Mouse (Mus musculus): ENCODE results near the gene Leprot. TPM values are rescaled to one million over a fixed set of nuclear protein-coding genes. Genes with fewer than 3 reads are reported as not detected.

Leprot gene
- polyA plus RNA-seq, 1 experiment from 2014 or later = 84.7 TPM

DNA sequence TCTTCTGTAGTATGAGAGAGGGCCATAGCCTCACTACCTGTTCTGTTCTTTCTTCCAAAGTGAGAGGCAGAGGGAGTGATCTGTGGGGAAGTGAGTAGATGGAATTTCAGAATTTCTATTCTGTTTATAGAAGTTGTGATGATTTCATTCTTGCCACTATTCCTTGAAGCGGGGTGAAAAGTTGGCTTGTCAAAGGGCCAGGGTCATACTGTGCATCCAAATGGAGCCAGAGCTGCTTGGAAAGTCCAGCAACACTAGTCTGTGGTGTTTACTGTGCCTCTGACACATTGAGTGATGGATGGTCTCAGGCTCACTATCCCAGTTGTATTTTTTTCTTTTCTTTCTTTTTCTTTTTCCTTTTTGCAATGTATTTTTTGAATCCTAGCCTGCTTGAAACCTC lies 51.9 kb downstream of the Leprot start:
- Histone ChIP-seq H3K4me3 (replicated peaks; ENCODE audit: low read length) (no peak overlapping the region), H3K36me3 (replicated peaks; ENCODE audit: control insufficient read depth, insufficient read depth) (no peaks in the 10 kb centered on the region), H3K9me3 (ENCODE audit: control insufficient read depth, low read length) (no peaks in the 10 kb centered on the region), H3K4me1 (replicated peaks; ENCODE audit: control insufficient read depth, insufficient read depth, low read length) (no peaks in the 10 kb centered on the region), H3K27ac (no peak overlapping the region), H3K4me2 (replicated peaks) (no peak overlapping the region), H3K27me3 (ENCODE audit: control insufficient read depth, insufficient read depth, low read length) (no peaks in the 10 kb centered on the region), H3K9ac (no peak overlapping the region)
- ATAC-seq (ENCODE audit: low FRiP score) = no peak
- 58% methylated on average over 1 of the region's 1 CpGs for WGBS
- no peak for DNase-seq (ENCODE audit: low spot score)

DNA sequence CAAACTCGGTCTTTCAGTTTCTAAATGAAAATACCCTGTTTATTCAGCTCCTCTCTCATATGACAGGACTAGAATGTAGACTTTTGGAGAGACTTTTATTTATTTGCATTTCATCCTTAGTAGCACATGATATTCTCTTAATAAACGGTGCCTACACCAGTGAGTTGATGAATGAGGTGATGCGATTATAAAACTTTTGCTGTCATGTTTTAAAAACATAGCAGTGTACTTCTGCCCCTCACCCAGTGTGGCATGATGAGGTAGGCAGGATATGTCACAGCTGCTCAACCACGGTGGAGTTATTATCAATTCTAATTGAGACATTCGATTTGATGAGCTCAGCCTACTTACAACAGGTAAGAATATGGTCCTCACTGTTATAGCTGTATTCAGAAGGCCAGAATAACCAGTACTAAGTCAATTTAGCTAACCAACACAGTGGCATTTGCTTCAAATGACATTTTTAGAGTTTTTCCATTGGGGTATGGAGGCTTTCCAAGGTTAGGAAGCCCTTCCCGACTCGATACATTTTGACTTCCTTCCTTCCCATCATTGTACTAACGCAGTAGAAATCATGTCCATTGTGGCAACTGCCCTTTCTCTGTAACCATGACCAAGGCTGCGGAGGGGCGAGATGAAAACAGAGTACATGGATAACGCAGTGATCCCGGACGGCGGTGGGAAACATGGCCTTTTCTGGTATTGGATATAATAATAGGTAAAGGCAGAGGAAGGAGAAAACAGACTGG lies 53.5 kb downstream of the Leprot start:
- H3K4me3 ChIP-seq (replicated peaks; ENCODE audit: low read length) = no peak overlapping the region
- no peak for DNase-seq (ENCODE audit: low spot score)
- no peak for ATAC-seq (ENCODE audit: low FRiP score)
- no peaks in the 10 kb centered on the region for H3K36me3 ChIP-seq (replicated peaks; ENCODE audit: control insufficient read depth, insufficient read depth)
- H3K4me1 ChIP-seq (replicated peaks; ENCODE audit: control insufficient read depth, insufficient read depth, low read length) = no peaks in the 10 kb centered on the region
- no peak overlapping the region for H3K27ac ChIP-seq
- H3K9ac ChIP-seq = no peak overlapping the region
- no peaks in the 10 kb centered on the region for H3K27me3 ChIP-seq (ENCODE audit: control insufficient read depth, insufficient read depth, low read length)
- 90% methylated on average over 14 of the region's 14 CpGs for WGBS
- H3K9me3 ChIP-seq (ENCODE audit: control insufficient read depth, low read length) = no peaks in the 10 kb centered on the region
- H3K4me2 ChIP-seq (replicated peaks) = no peak overlapping the region

DNA sequence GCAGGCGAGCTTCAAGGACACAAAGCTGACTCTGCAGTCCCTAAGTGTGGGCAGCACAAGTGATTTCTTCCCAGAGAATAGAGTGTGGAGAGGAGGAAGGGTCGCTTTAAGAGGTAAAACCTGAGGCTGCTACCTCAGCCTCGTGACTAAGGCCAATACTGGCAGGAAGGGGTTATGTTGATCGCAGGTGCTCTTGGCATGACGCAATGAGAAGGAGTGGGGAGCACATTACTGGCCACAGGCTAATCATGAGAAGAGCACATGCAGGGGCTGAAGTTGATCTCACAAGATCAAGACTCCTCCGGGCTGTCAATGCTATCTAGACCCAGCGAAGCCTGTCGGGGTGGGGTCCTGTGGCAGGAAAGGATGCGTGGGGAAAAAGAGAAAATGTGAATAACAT lies 57.8 kb downstream of the Leprot start:
- ATAC-seq (ENCODE audit: low FRiP score) (no peak), DNase-seq (ENCODE audit: low spot score) (no peak)
- H3K4me3 ChIP-seq (replicated peaks; ENCODE audit: low read length) = no peak overlapping the region
- H3K4me1 ChIP-seq (replicated peaks; ENCODE audit: control insufficient read depth, insufficient read depth, low read length) = no peaks in the 10 kb centered on the region
- 84% methylated on average over 9 of the region's 9 CpGs for WGBS
- H3K4me2 ChIP-seq (replicated peaks) = no peak overlapping the region
- no peaks in the 10 kb centered on the region for H3K36me3 ChIP-seq (replicated peaks; ENCODE audit: control insufficient read depth, insufficient read depth)
- no peak overlapping the region for H3K27ac ChIP-seq
- H3K9me3 ChIP-seq (ENCODE audit: control insufficient read depth, low read length) = no peaks in the 10 kb centered on the region
- no peak overlapping the region for H3K9ac ChIP-seq
- H3K27me3 ChIP-seq (ENCODE audit: control insufficient read depth, insufficient read depth, low read length) = no peaks in the 10 kb centered on the region

GRCm38 (mm10) chr4:101707234-101707633 lies 59.7 kb downstream of the Leprot start:
- ATAC-seq (ENCODE audit: low FRiP score) = no peak
- Histone ChIP-seq H3K27me3 (ENCODE audit: control insufficient read depth, insufficient read depth, low read length) (no peaks in the 10 kb centered on the region), H3K4me2 (replicated peaks) (no peak overlapping the region), H3K9ac (no peak overlapping the region), H3K9me3 (ENCODE audit: control insufficient read depth, low read length) (no peaks in the 10 kb centered on the region), H3K36me3 (replicated peaks; ENCODE audit: control insufficient read depth, insufficient read depth) (no peaks in the 10 kb centered on the region), H3K27ac (no peak overlapping the region), H3K4me1 (replicated peaks; ENCODE audit: control insufficient read depth, insufficient read depth, low read length) (no peaks in the 10 kb centered on the region), H3K4me3 (replicated peaks; ENCODE audit: low read length) (no peak overlapping the region)
- no peak for DNase-seq (ENCODE audit: low spot score)
- WGBS = 67% methylated on average over 2 of the region's 2 CpGs

- H3K27ac ChIP-seq = no peak overlapping the region
- H3K27me3 ChIP-seq (ENCODE audit: control insufficient read depth, insufficient read depth, low read length) = no peaks in the 10 kb centered on the region
- no peak overlapping the region for H3K4me2 ChIP-seq (replicated peaks)
- no peak overlapping the region for H3K4me3 ChIP-seq (replicated peaks; ENCODE audit: low read length)
- H3K9ac ChIP-seq = no peak overlapping the region
- DNase-seq (ENCODE audit: low spot score) (no peak), ATAC-seq (ENCODE audit: low FRiP score) (no peak)
- no peaks in the 10 kb centered on the region for H3K4me1 ChIP-seq (replicated peaks; ENCODE audit: control insufficient read depth, insufficient read depth, low read length)
- no peaks in the 10 kb centered on the region for H3K9me3 ChIP-seq (ENCODE audit: control insufficient read depth, low read length)
- 78% methylated on average over 3 of the region's 3 CpGs for WGBS
- no peaks in the 10 kb centered on the region for H3K36me3 ChIP-seq (replicated peaks; ENCODE audit: control insufficient read depth, insufficient read depth)
These were observed 60.4 kb downstream of the Leprot start for GRCm38 (mm10) chr4:101707953-101708352.

Other genes starting within 250 kb of the Leprot start
- gene Ak4, start 228.4 kb upstream of the Leprot start, polyA plus RNA-seq (2014; fragmentation: Nextera tagmentation; extraction: Ambion mirVana) = 3.2 and 4.2 TPM in 2 replicates
- gene Dnajc6, start 151.1 kb upstream of the Leprot start, polyA plus RNA-seq (2014; fragmentation: Nextera tagmentation; extraction: Ambion mirVana) = 66.1 and 76.6 TPM in 2 replicates
- 4.6 and 6.2 TPM in 2 replicates for gene Lepr, start 69.7 kb downstream of the Leprot start, polyA plus RNA-seq (2014; fragmentation: Nextera tagmentation; extraction: Ambion mirVana)
- not detected in 2 replicates for gene B020004J07Rik, start 196.3 kb downstream of the Leprot start, polyA plus RNA-seq (2014; fragmentation: Nextera tagmentation; extraction: Ambion mirVana)
- not detected in 2 replicates for gene C130073F10Rik, start 246.1 kb downstream of the Leprot start, polyA plus RNA-seq (2014; fragmentation: Nextera tagmentation; extraction: Ambion mirVana)